Mouse (Mus musculus) erythroblast, adult 5-6 weeks (primary cell): Measurements from ENCODE around the gene Srsf1. TPM values are rescaled to one million over a fixed set of nuclear protein-coding genes. Genes with fewer than 3 reads are reported as not detected.

Experiments used
- ATAC-seq: replicated peaks from 2 replicates; pipeline ENCODE4 v1.8.0; 2016; ENCODE audit warnings: moderate number of reproducible peaks, mild to moderate bottlenecking, moderate TSS enrichment, inconsistent platforms; ENCODE audit not compliant: poor library complexity, low FRiP score, severe bottlenecking
- total RNA-seq, 2 experiments: library from RNA; stranded (forward) in 1 of 2; stranded (reverse) in 1 of 2; fragments of 150-400 nt in 1 of 2; fragments of 200-764, 138-1000 nt in 1 of 2; gene quantifications; 2 replicates each; pipeline versions ENCODE4 v1.2.3 to v1.2.4; 2015 to 2017; ENCODE audit warnings: low replicate concordance in 2 of 2

Srsf1 gene
- total RNA-seq, 2 experiments from 2014 or later = 317 to 505 TPM

GRCm38 (mm10) chr11:88067586-88068410 is 20.6 kb downstream of the Srsf1 start, which contains the start of gene Vezf1:
Vezf1 (plus strand) TSS chr11:88068279.
- ATAC-seq = peak; percentile 93

- ATAC-seq = peak; percentile 60
Observed at GRCm38 (mm10) chr11:88068411-88069245, 21.5 kb downstream of the Srsf1 start.

- no peak for ATAC-seq
Observed at GRCm38 (mm10) chr11:88069246-88069570, 22.0 kb downstream of the Srsf1 start.

- no peak for ATAC-seq
Observed at GRCm38 (mm10) chr11:88070392-88070791, 23.2 kb downstream of the Srsf1 start.

- no peak for ATAC-seq
Observed at GRCm38 (mm10) chr11:88071113-88071512, 23.9 kb downstream of the Srsf1 start.

GRCm38 (mm10) chr11:88073343-88073875 is 26.2 kb downstream of the Srsf1 start:
- ATAC-seq = no peak

GRCm38 (mm10) chr11:88075701-88076100 is 28.5 kb downstream of the Srsf1 start:
- ATAC-seq = no peak

GRCm38 (mm10) chr11:88076394-88076793 is 29.2 kb downstream of the Srsf1 start:
- no peak for ATAC-seq

- no peak for ATAC-seq
Observed at GRCm38 (mm10) chr11:88083699-88084098, 36.5 kb downstream of the Srsf1 start.

- ATAC-seq = peak; percentile 97
Observed at GRCm38 (mm10) chr11:88086737-88087627, 39.8 kb downstream of the Srsf1 start.

GRCm38 (mm10) chr11:88089150-88089549 is 42.0 kb downstream of the Srsf1 start:
- ATAC-seq = no peak

- no peak for ATAC-seq
Observed at GRCm38 (mm10) chr11:88090293-88090692, 43.1 kb downstream of the Srsf1 start.

GRCm38 (mm10) chr11:88091949-88092348 is 44.8 kb downstream of the Srsf1 start:
- no peak for ATAC-seq

GRCm38 (mm10) chr11:88097173-88097572 is 50.0 kb downstream of the Srsf1 start:
- ATAC-seq = no peak

GRCm38 (mm10) chr11:88098021-88098729 is 51.0 kb downstream of the Srsf1 start, which contains the start of gene Cuedc1:
Cuedc1 (plus strand) TSS chr11:88098058.
- ATAC-seq = no peak

- no peak for ATAC-seq
Observed at GRCm38 (mm10) chr11:88098787-88099598, 51.8 kb downstream of the Srsf1 start.

- ATAC-seq = no peak
Observed at GRCm38 (mm10) chr11:88099599-88100023, 52.4 kb downstream of the Srsf1 start.

- no peak for ATAC-seq
Observed at GRCm38 (mm10) chr11:88100170-88100569, 53.0 kb downstream of the Srsf1 start.
